Mouse (Mus musculus): Measurements from ENCODE around the gene B4gat1.

Gene B4gat1

DNA sequence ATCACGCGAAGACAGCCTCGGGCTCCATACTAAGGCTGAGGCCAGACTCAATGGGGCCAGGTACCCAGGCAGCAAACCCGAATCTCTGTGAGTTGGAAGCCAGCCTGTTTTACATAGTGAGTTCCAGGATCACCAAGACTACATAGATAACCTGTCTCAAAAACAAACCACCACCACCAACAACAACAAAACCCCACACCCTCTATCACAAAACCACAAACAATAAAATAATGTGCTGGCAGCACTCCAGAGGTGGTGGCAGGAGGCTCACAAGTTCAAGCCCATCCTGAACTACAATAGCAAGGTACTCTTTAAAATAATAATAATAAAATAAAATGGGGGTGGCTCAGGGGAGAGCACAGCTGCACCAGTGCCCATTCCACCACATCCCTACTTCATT, 2.0 kb upstream of the B4gat1 start:
- no peak for DNase-seq

DNA sequence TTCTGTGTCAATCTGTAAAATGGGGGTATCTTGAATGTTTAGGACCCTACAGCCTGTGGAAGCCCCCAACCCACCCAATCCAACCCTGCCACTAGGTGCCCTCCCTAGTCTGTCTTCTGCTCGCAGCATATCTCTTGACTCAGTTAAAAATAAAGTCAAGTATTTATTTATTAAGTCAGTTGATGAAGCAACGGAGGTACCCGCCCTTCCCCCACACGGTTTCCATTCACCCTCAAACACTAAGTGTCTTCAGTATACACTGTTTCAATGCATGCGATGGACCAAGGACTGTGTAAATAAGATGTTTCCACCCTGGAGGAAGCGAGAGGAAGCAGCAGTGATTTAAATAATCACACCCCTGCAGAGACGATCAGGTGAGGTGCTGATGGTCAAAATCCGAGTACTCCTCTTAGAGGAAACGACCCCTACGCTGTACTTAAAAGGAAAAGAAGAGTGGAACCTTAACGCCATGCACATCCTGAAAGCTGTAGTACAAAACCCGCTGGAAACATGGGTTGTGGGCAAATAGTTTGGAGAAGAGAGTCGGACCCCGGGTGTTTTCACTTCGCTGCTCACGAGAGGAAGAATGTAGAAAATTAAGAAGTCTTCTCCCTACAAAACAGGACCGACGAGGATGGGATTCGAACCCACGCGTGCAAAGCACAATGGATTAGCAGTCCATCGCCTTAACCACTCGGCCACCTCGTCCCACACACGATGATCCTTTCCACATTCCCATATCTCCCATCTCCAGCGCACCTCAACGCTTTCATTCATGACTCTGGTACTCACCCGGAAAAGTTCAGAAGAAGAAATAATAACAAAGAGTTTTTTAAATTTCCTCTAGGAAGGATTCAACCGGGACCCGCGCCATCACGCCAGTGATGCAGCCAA, 701 bp upstream of the B4gat1 start:
- DNase-seq, result peak; percentile 84

DNA sequence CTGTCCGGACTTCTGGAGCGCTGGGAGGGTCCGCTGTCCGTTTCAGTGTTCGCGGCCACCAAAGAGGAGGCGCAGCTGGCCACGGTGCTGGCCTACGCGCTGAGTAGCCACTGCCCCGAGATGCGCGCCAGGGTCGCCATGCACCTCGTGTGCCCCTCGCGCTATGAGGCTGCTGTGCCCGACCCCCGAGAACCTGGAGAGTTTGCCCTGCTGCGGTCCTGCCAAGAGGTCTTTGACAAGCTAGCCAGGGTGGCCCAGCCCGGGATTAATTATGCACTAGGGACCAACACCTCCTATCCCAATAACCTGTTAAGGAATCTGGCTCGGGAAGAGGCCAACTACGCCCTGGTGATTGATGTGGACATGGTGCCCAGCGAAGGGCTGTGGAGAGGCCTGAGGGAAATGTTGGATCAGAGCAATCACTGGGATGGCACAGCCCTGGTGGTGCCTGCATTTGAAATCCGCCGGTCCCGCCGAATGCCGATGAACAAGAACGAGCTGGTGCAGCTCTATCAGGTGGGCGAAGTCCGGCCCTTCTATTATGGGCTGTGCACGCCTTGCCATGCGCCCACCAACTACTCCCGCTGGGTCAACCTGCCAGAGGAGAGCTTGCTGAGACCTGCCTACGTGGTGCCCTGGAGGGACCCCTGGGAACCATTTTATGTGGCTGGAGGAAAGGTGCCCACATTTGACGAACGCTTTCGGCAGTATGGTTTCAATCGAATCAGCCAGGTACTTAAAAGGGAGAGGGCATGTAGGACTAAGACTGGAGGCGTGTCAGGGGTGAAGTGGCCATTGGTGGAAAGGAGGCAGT, 882 bp downstream of the B4gat1 start:
- no peak for DNase-seq

DNA sequence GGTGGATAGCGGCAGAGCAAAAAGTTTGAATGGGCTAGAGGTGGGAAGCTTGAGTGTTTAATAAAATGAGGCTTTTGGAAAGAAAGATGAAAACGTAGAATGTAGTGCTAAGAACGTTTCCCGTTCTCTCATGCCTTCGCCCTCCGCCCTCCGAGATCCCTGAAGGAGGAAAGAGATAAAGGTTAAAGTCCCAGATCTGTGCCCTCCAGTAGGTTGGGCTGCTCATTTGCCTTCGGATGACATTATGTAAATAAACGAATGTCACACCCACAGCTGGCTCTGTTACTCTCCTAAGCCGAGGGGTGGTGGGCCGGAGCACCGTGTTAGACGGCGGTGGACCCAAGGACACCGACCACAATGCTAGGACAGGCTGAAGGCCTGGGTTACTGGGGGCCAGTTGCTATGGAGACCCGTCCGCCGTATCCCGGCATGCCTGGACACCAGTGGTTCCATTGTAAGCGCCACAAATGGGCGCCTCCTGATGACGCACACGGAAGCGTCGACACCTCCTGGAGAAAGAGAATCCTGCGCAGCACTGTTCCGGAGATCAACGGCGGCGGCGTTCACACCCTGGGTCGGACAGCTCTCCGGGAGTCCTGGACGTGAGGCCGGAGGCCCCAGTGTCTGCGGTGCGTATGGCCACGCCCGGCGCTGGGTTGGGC, 2.4 kb downstream of the B4gat1 start, which contains the start of gene Brms1:
Gene Brms1, plus strand, starts transcription at position 493 of the 662 bp plus-strand sequence.
- DNase-seq, result peak; percentile 95

DNA sequence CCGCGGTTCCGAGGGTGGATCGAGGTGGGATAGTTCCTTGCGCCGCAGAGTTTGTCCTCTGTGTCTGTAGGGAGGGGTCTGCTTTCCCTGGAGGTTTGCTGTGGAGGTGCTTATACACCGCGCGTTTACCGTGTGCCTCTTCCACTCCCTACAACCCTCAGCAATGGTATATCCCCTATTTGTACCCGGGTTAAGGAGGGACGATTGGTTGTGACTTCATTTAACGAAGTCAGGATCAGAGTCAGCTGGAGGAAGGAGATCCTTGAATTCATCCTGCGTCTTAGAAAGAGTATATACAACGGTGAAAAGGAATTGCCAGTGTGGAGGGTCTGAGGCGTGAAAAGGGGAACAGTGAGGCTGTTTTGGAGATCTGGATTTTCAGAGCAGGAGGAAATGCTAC, 3.0 kb downstream of the B4gat1 start:
- no peak for DNase-seq

DNA sequence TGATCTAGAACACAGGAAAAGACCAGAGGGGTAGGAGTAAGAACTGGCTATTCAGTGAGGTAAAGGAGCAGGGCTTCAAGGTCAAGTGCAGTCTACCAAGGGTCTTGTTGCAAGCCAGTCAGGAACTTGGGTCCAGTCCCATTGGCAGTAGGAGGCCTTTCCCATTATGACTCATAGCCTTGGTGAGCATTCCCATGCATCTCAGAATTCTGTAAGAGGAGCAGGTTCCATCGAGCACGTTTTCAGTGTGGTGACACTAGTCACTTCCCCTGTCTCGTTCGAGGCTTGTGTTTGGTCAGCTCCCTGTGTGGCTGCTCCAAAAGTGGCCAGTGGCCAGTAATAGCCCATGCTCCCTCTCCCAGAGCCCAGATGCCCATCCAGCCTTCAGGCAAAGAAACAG, 6.9 kb downstream of the B4gat1 start:
- DNase-seq, result no peak

DNA sequence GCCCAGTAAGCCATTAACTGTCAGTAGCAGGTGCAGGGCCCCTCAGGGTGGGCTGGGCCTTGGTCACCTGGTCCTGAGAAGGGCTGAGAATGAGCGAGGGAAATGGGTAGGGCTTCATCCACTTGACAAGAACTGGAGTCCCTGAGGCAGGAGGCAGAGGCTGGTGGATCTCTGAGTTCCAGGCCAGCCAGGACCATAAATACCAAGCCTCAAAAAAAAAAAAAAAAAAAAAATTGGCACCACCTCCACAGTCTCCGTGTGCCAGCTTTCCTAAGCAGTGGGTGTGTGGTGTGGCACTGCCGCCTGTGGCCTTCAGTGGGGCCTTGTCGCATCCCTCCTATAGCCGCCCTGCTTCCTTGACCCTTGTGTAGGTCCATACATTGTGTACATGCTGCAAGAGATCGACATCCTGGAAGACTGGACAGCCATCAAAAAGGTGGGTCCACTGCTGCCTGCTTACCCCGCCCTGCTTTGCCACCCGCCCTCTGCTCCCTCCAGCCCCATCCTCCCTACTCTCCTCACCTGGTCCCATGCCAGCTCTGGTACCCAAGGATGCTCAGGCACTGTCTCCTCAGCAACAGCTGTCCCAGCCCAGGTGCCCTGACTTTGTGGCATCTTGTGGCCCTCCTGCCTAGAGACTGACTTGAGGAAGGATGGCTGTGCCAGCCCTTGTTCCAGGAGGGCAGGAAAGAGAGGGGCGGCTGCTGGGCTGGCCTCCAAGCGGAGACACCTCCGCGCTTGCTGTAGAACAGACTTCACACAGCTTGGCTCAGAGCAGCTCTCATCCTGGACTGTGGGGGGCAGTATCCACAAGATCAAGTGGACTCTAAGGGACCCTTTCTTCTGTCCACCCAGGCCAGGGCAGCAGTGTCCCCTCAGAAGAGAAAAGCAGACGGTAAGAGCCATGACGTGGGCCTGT, 9.8 kb downstream of the B4gat1 start:
- DNase-seq, result no peak

DNA sequence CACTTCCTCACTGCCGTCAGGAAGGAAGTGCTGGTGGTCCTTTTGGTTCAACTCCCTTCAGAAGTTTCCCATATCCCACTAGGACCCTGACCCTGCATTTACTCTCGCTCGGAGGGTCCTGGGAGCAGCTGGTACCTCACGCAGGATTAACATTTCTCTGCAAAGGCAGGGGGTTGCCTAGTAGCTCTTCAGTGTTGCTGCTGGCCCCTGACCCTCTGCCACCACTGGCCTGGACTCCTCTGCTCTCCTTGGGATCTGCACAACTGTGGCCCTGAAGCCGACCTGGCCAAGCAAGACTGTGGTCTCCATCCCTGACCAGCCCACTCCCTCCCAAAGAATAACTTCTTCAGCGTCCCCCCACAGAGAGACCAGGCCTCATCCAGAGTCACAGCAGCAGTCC, 10.7 kb downstream of the B4gat1 start:
- no peak for DNase-seq

DNA sequence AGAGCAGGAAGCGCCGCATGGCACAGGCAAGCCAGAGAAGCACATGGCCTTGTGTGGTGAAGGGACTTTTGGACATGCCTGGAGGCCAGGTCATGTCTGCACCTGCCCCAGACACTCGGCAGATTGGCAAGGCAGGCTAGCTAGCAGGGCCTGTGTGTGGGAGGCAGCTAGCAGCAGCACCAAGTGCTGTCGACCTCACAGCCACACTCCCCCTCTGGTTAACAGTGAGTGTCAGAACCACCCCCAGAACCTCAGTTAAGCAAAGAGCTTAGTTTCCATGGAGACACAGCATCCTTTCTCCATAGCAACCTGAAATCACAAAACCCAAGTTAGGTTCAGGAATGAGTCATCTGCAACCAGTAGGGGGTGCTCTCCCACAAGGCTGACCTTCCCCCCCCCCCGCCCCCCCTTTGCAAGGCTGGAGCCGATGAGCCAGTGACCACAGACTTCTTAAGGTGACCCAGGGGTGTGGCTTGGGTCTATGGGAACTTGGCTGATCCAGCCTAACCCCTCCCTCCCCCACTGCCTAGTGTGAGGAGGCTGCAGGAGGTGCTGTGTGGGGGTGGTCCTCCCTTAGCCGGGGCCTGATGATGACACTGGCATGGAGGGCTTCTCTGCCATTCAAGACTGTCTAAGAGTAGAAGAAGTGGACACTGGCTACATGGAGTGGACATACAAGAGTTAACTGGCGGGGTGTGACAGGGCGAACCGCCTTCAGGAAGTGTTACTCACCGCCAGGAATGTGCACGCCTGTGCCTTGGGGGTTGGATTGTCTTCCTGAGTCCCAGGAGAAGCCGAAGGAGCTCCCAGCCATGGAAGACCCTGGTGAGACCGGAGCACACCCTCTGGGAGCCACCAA, 11.7 kb downstream of the B4gat1 start, which contains the start of gene Rin1:
Gene Rin1, plus strand, starts transcription at position 435 of the 859 bp plus-strand sequence.
- DNase-seq, result peak; percentile 70

DNA sequence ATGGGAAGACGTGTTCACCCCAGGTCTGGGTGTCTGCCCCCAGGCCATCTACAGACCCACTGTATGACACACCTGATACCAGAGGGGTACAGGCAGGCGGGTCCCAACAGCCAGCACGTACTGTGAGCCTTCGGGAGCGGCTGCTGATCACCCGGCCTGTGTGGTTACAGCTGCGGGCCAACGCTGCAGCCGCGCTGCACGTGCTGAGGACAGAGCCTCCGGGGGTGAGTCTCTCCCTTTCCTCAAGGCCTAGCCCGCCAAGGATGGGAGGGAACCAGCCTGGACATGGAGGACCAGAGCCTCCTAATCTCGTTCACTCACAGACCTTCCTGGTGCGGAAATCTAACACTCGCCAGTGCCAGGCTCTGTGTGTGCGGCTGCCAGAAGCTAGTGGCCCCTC, 12.4 kb downstream of the B4gat1 start:
- no peak for DNase-seq

DNA sequence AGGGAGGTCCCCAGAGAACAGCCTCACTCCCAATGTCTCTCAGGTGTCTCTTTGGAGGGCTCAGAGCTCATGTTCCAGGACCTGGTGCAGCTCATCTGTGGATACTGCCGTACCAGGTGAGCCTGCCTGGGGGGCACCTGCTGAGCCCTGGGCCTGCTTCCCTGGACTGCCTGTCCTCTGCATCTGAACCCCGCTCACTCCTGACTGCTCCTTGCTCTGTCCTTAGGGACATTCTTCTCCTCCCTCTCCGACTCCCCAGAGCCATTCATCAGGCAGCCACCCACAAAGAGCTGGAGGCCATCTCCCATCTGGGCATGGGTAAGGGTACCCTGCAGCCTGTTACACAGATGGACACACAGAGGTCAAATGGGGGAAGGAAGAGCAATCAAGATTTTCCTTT, 12.9 kb downstream of the B4gat1 start:
- DNase-seq, result no peak

DNA sequence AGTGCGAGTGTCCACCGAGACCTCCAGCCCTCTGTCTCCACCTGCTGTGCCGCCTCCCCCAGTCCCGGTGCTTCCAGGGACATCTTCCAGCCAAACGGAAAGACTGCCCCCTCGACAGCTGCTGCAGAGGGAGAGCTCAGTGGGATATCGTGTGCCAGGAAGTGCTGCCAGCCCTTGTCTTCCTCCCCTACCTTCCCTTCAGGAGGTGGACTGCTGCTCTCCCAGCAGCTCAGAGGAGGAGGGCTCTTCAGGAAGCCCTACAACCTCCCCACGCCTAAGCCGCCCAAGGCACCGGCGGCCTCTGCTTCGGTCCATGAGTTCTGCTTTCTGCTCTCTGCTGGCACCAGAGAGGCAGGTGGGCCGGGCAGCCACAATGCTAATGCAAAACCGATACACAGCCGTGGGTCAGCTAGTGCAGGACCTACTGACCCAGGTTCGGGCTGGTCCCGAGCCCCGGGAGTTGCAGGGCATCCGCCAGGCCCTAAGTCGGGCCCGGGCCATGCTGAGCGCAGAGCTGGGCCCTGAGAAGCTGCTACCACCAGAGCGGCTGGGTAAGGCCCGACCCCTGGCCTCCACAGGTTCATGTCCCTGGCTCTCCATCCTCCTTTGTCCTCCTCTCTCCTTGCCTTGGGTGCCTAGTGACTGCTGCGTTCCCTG, 13.7 kb downstream of the B4gat1 start:
- DNase-seq, result no peak

DNA sequence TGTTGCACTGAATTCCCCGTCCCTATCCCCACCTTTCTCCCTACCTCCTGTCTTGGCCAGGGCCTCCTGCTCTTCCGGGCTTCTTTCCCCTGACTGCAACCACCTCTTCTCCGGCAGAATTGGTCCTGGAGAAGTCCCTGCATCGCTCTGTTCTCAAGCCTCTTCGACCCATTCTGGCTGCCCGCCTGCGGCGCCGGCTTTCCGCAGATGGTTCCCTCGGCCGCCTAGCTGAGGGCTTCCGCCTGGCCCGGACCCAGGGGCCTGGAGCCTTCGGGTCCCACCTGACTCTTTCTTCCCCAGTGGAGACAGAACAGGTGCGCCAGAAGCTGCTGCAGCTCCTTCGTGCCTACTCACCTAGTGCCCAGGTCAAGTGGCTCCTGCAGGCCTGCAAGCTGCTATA, 14.2 kb downstream of the B4gat1 start:
- DNase-seq, result no peak

DNA sequence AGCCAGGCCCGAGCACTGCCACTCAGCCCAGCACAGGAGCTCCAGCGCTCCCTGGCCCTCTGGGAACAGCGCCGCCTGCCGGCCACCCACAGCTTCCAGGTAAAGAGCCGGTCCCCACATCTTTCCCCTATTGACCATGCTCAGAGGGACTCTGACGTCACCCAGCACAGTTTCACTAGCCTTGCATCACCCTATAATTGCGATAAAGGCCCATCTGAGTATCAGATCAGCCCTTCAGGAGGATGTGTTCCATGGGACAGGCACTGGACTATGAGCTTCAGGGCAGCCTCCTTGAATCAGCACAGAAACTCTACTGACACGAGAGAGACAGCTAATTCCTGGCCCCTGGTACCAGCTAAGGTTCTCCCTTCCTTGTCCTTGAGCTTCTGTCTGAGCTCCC, 15.3 kb downstream of the B4gat1 start:
- peak; percentile 67 for DNase-seq

DNA sequence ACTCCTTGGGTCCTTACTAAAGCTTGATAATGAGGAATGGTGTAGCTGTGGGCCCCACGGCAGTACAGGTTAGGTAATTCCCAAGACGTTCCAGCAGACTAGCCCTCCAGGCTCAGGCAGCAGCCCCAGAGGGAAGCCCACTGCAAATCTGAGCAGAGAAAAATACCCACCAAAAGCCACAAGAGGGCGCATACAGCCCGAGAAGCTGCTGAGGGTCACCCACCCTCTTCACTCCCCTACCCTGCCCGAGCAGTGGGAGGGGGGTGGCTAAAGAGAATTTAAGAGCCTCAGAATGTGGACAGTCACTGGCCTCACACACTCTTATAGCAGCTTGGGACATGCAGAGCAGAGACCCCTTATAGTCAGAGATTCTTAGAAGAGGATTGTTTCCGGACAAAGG, 17.6 kb downstream of the B4gat1 start:
- peak; percentile 81 for DNase-seq

DNA sequence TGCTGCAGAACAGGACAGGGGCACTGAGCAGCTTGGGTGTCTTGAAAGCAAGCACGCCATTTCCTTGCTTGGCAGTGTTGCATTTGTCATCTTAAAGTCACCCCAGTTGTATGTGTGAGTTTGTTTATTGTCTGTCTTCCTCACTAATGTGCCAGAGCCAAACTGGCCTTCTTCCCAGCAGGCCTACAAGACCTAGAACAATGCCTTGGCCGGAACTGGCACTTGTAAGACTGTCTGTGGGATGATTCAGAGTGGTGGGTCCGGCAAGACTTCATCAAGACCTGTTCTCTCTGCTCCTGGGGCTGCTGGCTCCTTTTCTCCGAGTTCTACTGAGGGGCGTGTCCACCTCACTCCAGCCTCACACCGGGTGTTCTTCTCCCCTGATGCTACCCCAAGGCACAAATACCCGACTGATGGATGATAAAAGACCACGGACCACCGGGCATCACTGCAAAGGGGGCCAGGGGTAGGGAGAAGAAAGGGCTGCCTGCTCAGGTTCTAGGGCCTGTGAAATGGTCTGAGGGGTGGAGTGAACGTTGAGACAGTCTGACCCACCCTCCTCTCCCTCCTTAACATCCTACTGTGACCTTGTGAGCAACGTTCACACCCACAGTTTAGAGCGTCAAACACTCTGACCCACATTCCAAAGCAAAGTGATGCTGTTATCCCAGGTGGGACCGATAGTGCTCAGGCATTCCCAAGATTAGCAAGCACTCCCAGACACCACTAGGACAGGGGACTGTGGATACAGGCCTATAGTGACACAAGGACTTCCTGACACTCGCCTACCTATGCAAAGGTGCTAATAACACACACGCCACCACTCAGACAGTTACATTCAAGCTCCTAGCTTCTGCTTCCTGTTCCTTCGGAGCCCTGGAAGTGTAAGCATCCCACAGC, 19.5 kb downstream of the B4gat1 start:
- peak; percentile 86 for DNase-seq

DNA sequence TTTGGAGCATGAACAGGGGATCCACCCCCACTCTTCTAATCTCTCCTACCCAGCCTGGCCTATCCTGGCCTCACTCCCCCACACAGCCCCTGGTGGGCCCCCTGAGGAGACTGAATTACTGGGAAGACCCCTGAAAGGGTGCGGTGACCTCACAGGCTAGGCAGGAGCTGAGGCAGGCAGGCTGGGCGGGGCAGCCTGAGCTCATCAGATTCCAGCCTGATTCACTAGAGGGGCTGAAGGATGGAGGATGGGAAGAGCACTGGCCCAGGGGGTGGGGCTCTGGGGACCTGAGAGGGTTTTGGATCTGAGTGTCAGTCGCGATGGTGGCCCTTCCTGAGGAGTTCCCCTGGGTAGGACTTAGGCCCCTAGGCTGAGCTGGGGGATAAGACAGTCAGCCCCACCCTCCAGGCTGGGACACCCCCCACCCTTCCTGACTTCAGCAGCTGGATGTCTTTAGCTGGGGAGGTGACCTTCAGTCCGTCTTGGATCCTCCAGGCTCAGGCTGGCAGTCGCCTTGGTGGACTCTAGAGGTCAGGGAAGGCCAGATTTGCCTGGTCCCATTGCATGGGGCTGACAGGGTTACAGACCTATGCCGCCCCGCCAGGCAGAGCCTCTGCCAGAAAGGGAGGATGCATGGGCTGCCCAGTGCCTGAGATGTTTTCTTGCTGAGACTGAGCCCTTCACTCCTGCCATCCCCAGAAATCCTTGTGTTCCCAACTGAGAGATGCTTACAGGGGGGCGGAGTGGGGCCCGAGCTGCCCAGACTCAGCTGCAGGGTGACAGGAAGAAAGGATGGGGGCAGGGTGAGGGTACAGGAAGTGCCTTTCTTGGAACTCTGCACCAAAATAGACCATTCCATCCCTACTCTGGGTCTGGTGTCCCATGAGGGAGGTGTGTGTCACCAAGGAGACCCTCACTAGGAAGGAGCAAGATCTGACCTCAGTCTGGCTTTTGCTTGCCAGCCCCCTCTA, 20.5 kb downstream of the B4gat1 start:
- peak; percentile 87 for DNase-seq

Measured in lung, postnatal 10 days (tissue).